Comparison of ENCODE assay signal across 14 mouse cellular contexts in genomic region chr17:15461921-15462495, GRCm38 (mm10). TPM values are rescaled to one million over a fixed set of nuclear protein-coding genes. Genes with fewer than 3 reads are reported as not detected.
DNase-seq lines count a peak whose midpoint lies in the region.
"Had no signal": no experiment of that assay in that cellular context is flagged by ENCODE, and none has a peak within 500 bp of the region (broad histone marks: within the 10 kb centered on the region; RNA-seq: fewer than 3 reads in every experiment).

No protein-coding gene starts in this region.

- H3K4me1 ChIP-seq in forebrain, embryonic 10.5 days = no peaks in the 10 kb centered on the region
- H3K4me1 ChIP-seq: forebrain, embryonic 13.5 days had no signal

- no peak overlapping the region for H3K27ac ChIP-seq in forebrain, embryonic 10.5 days
- H3K27ac ChIP-seq: forebrain, embryonic 13.5 days; layer of hippocampus, adult 2 months had no signal

- 94% methylated on average over 6 of the region's 6 CpGs for WGBS in forebrain, embryonic 10.5 days

- no peak overlapping the region for H3K4me3 ChIP-seq in forebrain, embryonic 10.5 days
- H3K4me3 ChIP-seq: forebrain, embryonic 13.5 days; layer of hippocampus, adult 2 months had no signal

- H3K36me3 ChIP-seq in forebrain, embryonic 10.5 days (replicated peaks) = peaks cover 44% of the 10 kb centered on the region

- H3K27me3 ChIP-seq in forebrain, embryonic 10.5 days (ENCODE audit: poor library complexity, severe bottlenecking) = no peaks in the 10 kb centered on the region
- H3K27me3 ChIP-seq: forebrain, embryonic 13.5 days had no signal

- intact Hi-C loops in heart, postnatal 36 days (cut with DNase I) = no loop called here

- H3K9me3 ChIP-seq in forebrain, embryonic 10.5 days = no peaks in the 10 kb centered on the region
- H3K9me3 ChIP-seq: forebrain, embryonic 13.5 days had no signal

- peak; percentile 80 for DNase-seq in gastrocnemius, adult 18-20 months (ENCODE audit: low spot score)
- DNase-seq in gastrocnemius, postnatal 4 days (ENCODE audit: low spot score in 2 of 2) = no peak
- peak; percentile 46 for DNase-seq in adipocyte (ENCODE audit: low spot score)
- DNase-seq in heart, adult 8-10 months (ENCODE audit: low spot score) = peak; percentile 38
- DNase-seq in heart, postnatal 36 days = peak; percentile 19 to 60
- no peak for DNase-seq in forebrain, embryonic 10.5 days (ENCODE audit: extremely low spot score, low spot score)
- DNase-seq in spleen, postnatal 36 days (ENCODE audit: low spot score in 2 of 2) = no peak
- no peak for DNase-seq in layer of hippocampus, postnatal 36 days
- DNase-seq: cerebellum, adult 2 months; kidney, adult 18-20 months; lung, adult 18-20 months; thymus, postnatal 14 days had no signal

RNA-seq across cellular contexts. Expression of gene Psmb1, which starts 37.5 kb away (rescaled TPM):
- total RNA-seq in gastrocnemius, adult 18-20 months (2021) = 100 to 1,000 TPM; 105 to 115 TPM
- 100 to 1,000 TPM; 156 TPM for total RNA-seq in gastrocnemius, postnatal 4 days (2021)
- total RNA-seq in heart, adult 8-10 months (2022) = 100 to 1,000 TPM; 115 to 133 (median 121) TPM
- 100 to 1,000 TPM; 123 to 127 TPM for total RNA-seq in heart, postnatal 36 days (2021)
- polyA plus RNA-seq in forebrain, embryonic 10.5 days (2016; fragmentation: Nextera tagmentation; extraction: Ambion mirVana) = 275 TPM in 2 replicates
- total RNA-seq in layer of hippocampus, postnatal 36 days (2021) = 100 to 1,000 TPM; 120 to 138 TPM

RNA-seq across cellular contexts. Expression of gene Tbp, which starts 37.7 kb away (rescaled TPM):
- total RNA-seq in gastrocnemius, adult 18-20 months (2021) = 1 to 10 TPM; 6.7 to 7.0 TPM
- 10 to 100 TPM; 16.6 to 17.8 TPM for total RNA-seq in gastrocnemius, postnatal 4 days (2021)
- 10 to 100 TPM in 2 of 4 experiments, 1 to 10 TPM in 2; 8.4 to 11.2 (median 9.4) TPM for total RNA-seq in heart, adult 8-10 months (2022)
- total RNA-seq in heart, postnatal 36 days (2021) = 10 to 100 TPM in 1 of 2 experiments, 1 to 10 TPM in 1; 8.2 to 12.8 TPM
- polyA plus RNA-seq in forebrain, embryonic 10.5 days (2016; fragmentation: Nextera tagmentation; extraction: Ambion mirVana) = 75.7 and 76.0 TPM in 2 replicates
- 10 to 100 TPM; 30.3 to 36.0 TPM for total RNA-seq in layer of hippocampus, postnatal 36 days (2021)

Comparison
In these comparisons a context has a peak if more than half of its experiments do, and no peak if none do; other contexts are left out.
1. DNase-seq: peak in gastrocnemius, adult 18-20 months (single experiment), adipocyte (single experiment), heart, adult 8-10 months (single experiment) and heart, postnatal 36 days (2 of 2); none in gastrocnemius, postnatal 4 days (0 of 2), forebrain, embryonic 10.5 days (single experiment), spleen, postnatal 36 days (0 of 2) and layer of hippocampus, postnatal 36 days (0 of 2).